Mouse (Mus musculus) forebrain, embryonic 11.5 days (tissue): Measurements from ENCODE around the gene Lhx3. TPM values are rescaled to one million over a fixed set of nuclear protein-coding genes. Genes with fewer than 3 reads are reported as not detected.

ENCODE experiments used
- ATAC-seq: fragments of 200-750 bp; cut with Nextera tagmentation; replicated peaks from 2 replicates; pipeline ENCODE4 v1.8.0; 2017; ENCODE audit warnings: moderate TSS enrichment; ENCODE audit not compliant: low FRiP score
- DNase-seq: peaks from one replicate; pipeline ENCODE4 v3.0.0-alpha.2; 2017; ENCODE audit warnings: low spot score
- H3K27ac ChIP-seq: fragments of 300-500 bp; sonication (generic); 2 replicates; pipeline ENCODE4 v1.5.1; 2014; ENCODE audit warnings: low read depth, low read length
- H3K27me3 ChIP-seq: fragments of 300-500 bp; sonication (generic); 2 replicates; pipeline ENCODE4 v1.6.1; 2014; ENCODE audit warnings: mild to moderate bottlenecking, low read length, mixed read lengths; ENCODE audit not compliant: control insufficient read depth, insufficient read depth
- H3K36me3 ChIP-seq: fragments of 300-500 bp; sonication (generic); 2 replicates; pipeline ENCODE4 v1.6.1; 2014; ENCODE audit warnings: mild to moderate bottlenecking, low read length, moderate library complexity, mixed read lengths; ENCODE audit not compliant: control insufficient read depth, insufficient read depth
- H3K4me1 ChIP-seq: fragments of 300-500 bp; sonication (generic); replicated peaks from 2 replicates; pipeline ENCODE4 v1.6.1; 2014; ENCODE audit warnings: low read length, mixed read lengths; ENCODE audit not compliant: control insufficient read depth, insufficient read depth
- H3K4me2 ChIP-seq: fragments of 300-500 bp; sonication (generic); 2 replicates; pipeline ENCODE4 v1.6.1; 2014; ENCODE audit warnings: low read depth, mild to moderate bottlenecking, low read length, moderate library complexity, mixed read lengths; ENCODE audit not compliant: severe bottlenecking
- H3K4me3 ChIP-seq: fragments of 300-500 bp; sonication (generic); 2 replicates; pipeline ENCODE4 v1.5.1; 2014; ENCODE audit warnings: low read depth, low read length
- H3K9ac ChIP-seq: fragments of 300-500 bp; sonication (generic); 2 replicates; pipeline ENCODE4 v1.6.1; 2014; ENCODE audit warnings: low read length
- H3K9me3 ChIP-seq: fragments of 300-500 bp; sonication (generic); 2 replicates; pipeline ENCODE4 v1.6.1; 2016; ENCODE audit warnings: low read length, mixed read lengths; ENCODE audit not compliant: control insufficient read depth
- WGBS: fragments of 180-500 bp; shearing (Covaris S2); extraction: QIAGEN DNeasy Blood & Tissue Kit; methylation state at CpG from one replicate; pipeline ENCODE4 v1.1.7; 2014; 5-methylcytosine and 5-hydroxymethylcytosine counted together
- polyA plus RNA-seq: library from polyadenylated mRNA; unstranded; fragments of >200 nt; fragmentation: Nextera tagmentation; extraction: Ambion mirVana; gene quantifications from 2 replicates; pipeline ENCODE4 v1.2.1, GENCODE M21; 2014

The Lhx3 gene
- polyA plus RNA-seq, result 0.16 TPM in 1 of 2 replicates, not detected in the other

GRCm38 (mm10) chr2:26208126-26208789, at the start of gene Lhx3:
Lhx3 (minus strand) TSS chr2:26208289.
- Histone ChIP-seq H3K36me3 (no peaks in the 10 kb centered on the region; the same call in none of the 2 replicates), H3K4me2 (no peak within 1 kb of the TSS), H3K9ac (no peak within 1 kb of the TSS), H3K27ac (no peak within 1 kb of the TSS), H3K4me3 (no peak within 1 kb of the TSS), H3K4me1 (peaks cover 10% of the 10 kb centered on the region), H3K9me3 (no peaks in the 10 kb centered on the region), H3K27me3 (peaks cover 47% of the 10 kb centered on the region)
- DNase-seq (peak; percentile 95), ATAC-seq (peak; percentile 39; the same call in 1 of the 2 replicates)
- 5% methylated on average over 19 of the region's 19 CpGs for WGBS

- Histone ChIP-seq H3K36me3 (no peaks in the 10 kb centered on the region), H3K9me3 (no peaks in the 10 kb centered on the region), H3K27me3 (no peaks in the 10 kb centered on the region), H3K4me2 (no peak overlapping the region), H3K27ac (no peak overlapping the region), H3K4me1 (no peaks in the 10 kb centered on the region), H3K9ac (no peak overlapping the region), H3K4me3 (no peak overlapping the region)
- 87% methylated on average over 16 of the region's 16 CpGs for WGBS
- ATAC-seq (no peak), DNase-seq (no peak)
Measured at GRCm38 (mm10) chr2:26257315-26258096, 49.4 kb upstream of the Lhx3 start.

- ATAC-seq, result no peak
Measured at GRCm38 (mm10) chr2:26254816-26255215, 46.7 kb upstream of the Lhx3 start.

GRCm38 (mm10) chr2:26252514-26253206, 44.6 kb upstream of the Lhx3 start:
- H3K4me3 ChIP-seq, result no peak overlapping the region
- H3K4me2 ChIP-seq, result no peak overlapping the region
- no peak for ATAC-seq
- no peaks in the 10 kb centered on the region for H3K4me1 ChIP-seq
- WGBS, result 63% methylated on average over 8 of the region's 8 CpGs
- H3K27ac ChIP-seq, result no peak overlapping the region
- H3K27me3 ChIP-seq, result no peaks in the 10 kb centered on the region
- no peak overlapping the region for H3K9ac ChIP-seq
- no peaks in the 10 kb centered on the region for H3K9me3 ChIP-seq
- no peaks in the 10 kb centered on the region for H3K36me3 ChIP-seq
- DNase-seq, result no peak

More at GRCm38 (mm10) chr2:26254816-26255215, 46.7 kb upstream of the Lhx3 start:
- no peak overlapping the region for H3K4me3 ChIP-seq
- DNase-seq, result no peak
- WGBS, result 67% methylated on average over 4 of the region's 4 CpGs
- H3K4me2 ChIP-seq, result no peak overlapping the region
- no peak overlapping the region for H3K27ac ChIP-seq
- no peaks in the 10 kb centered on the region for H3K9me3 ChIP-seq
- H3K36me3 ChIP-seq, result no peaks in the 10 kb centered on the region
- H3K9ac ChIP-seq, result no peak overlapping the region
- no peaks in the 10 kb centered on the region for H3K27me3 ChIP-seq
- no peaks in the 10 kb centered on the region for H3K4me1 ChIP-seq

- no peak overlapping the region for H3K27ac ChIP-seq
- no peaks in the 10 kb centered on the region for H3K4me1 ChIP-seq
- no peaks in the 10 kb centered on the region for H3K36me3 ChIP-seq
- 66% methylated on average over 3 of the region's 3 CpGs for WGBS
- DNase-seq (no peak), ATAC-seq (no peak)
- no peaks in the 10 kb centered on the region for H3K27me3 ChIP-seq
- no peaks in the 10 kb centered on the region for H3K9me3 ChIP-seq
- no peak overlapping the region for H3K4me2 ChIP-seq
- no peak overlapping the region for H3K4me3 ChIP-seq
- no peak overlapping the region; the same call in 1 of the 2 replicates for H3K9ac ChIP-seq
Measured at GRCm38 (mm10) chr2:26247531-26247930, 39.4 kb upstream of the Lhx3 start.

GRCm38 (mm10) chr2:26240841-26241240, 32.8 kb upstream of the Lhx3 start:
- H3K27me3 ChIP-seq, result no peaks in the 10 kb centered on the region
- H3K9me3 ChIP-seq, result no peaks in the 10 kb centered on the region
- WGBS, result 72% methylated on average over 3 of the region's 3 CpGs
- H3K4me1 ChIP-seq, result 0 out of 2 replicates have a peak, but pooled peaks cover 4% of the 10 kb centered on the region
- H3K27ac ChIP-seq, result no peak overlapping the region
- H3K4me2 ChIP-seq, result no peak overlapping the region
- H3K9ac ChIP-seq, result no peak overlapping the region
- H3K36me3 ChIP-seq, result no peaks in the 10 kb centered on the region
- DNase-seq, result no peak
- no peak for ATAC-seq
- H3K4me3 ChIP-seq, result no peak overlapping the region

- Histone ChIP-seq H3K4me1 (peaks cover 4% of the 10 kb centered on the region; the same call in 1 of the 2 replicates), H3K4me3 (no peak overlapping the region), H3K9ac (no peak overlapping the region), H3K36me3 (no peaks in the 10 kb centered on the region), H3K9me3 (no peaks in the 10 kb centered on the region), H3K4me2 (no peak overlapping the region), H3K27ac (no peak overlapping the region), H3K27me3 (no peaks in the 10 kb centered on the region)
- 71% methylated on average over 9 of the region's 9 CpGs for WGBS
- no peak for ATAC-seq
- no peak for DNase-seq
Measured at GRCm38 (mm10) chr2:26240330-26240729, 32.2 kb upstream of the Lhx3 start.

GRCm38 (mm10) chr2:26237290-26237782, 29.2 kb upstream of the Lhx3 start, which contains the start of gene Qsox2:
Qsox2 (minus strand) TSS chr2:26237525.
- H3K36me3 ChIP-seq, result no peaks in the 10 kb centered on the region
- peak within 1 kb of the TSS; percentile 70 for H3K9ac ChIP-seq
- peak within 1 kb of the TSS; percentile 83 for H3K4me2 ChIP-seq
- H3K27ac ChIP-seq, result peak within 1 kb of the TSS; percentile 72
- no peaks in the 10 kb centered on the region for H3K9me3 ChIP-seq
- ATAC-seq (peak; percentile 86), DNase-seq (peak; percentile 98)
- WGBS, result 2% methylated on average over 34 of the region's 36 CpGs
- H3K4me1 ChIP-seq, result peaks cover 4% of the 10 kb centered on the region; the same call in 1 of the 2 replicates
- peak within 1 kb of the TSS; percentile 90 for H3K4me3 ChIP-seq
- H3K27me3 ChIP-seq, result no peaks in the 10 kb centered on the region
